Mouse (Mus musculus) lung, embryonic 14.5 days (tissue): Measurements from ENCODE around the gene Plcb4. TPM values are rescaled to one million over a fixed set of nuclear protein-coding genes. Genes with fewer than 3 reads are reported as not detected.
"Not testable (repeated sequence)": the region's sequence is repeated elsewhere in the genome, so short reads cannot be mapped to it uniquely, and the experiment has no call there.

Experiments used
- ATAC-seq: fragments of 200-750 bp; cut with Nextera tagmentation; 2 replicates; pipeline ENCODE4 v1.8.0; 2017; ENCODE audit warnings: mild to moderate bottlenecking, moderate TSS enrichment, moderate library complexity; ENCODE audit not compliant: insufficient read depth
- DNase-seq: peaks from one replicate; pipeline ENCODE4 v3.0.0-alpha.2; 2015
- H3K27ac ChIP-seq: fragments of 300-500 bp; sonication (generic); 2 replicates; pipeline ENCODE4 v1.5.1; 2014; ENCODE audit warnings: low read depth, mild to moderate bottlenecking, moderate library complexity
- H3K27me3 ChIP-seq: fragments of 300-500 bp; sonication (generic); 2 replicates; pipeline ENCODE4 v1.6.1; 2014; ENCODE audit warnings: low read length, control low read depth; ENCODE audit not compliant: insufficient read depth
- H3K36me3 ChIP-seq: fragments of 300-500 bp; sonication (generic); 2 replicates; pipeline ENCODE4 v1.6.1; 2014; ENCODE audit warnings: control low read depth; ENCODE audit not compliant: insufficient read depth
- H3K4me1 ChIP-seq: fragments of 300-500 bp; sonication (generic); 2 replicates; pipeline ENCODE4 v1.6.1; 2014; ENCODE audit warnings: antibody characterized with exemption, control low read depth; ENCODE audit not compliant: insufficient read depth
- H3K4me2 ChIP-seq: fragments of 300-500 bp; sonication (generic); 2 replicates; pipeline ENCODE4 v1.6.1; 2014; ENCODE audit warnings: mild to moderate bottlenecking
- H3K4me3 ChIP-seq: fragments of 300-500 bp; sonication (generic); 2 replicates; pipeline ENCODE4 v1.5.1; 2014; ENCODE audit warnings: low read depth, low read length
- H3K9ac ChIP-seq: fragments of 300-500 bp; sonication (generic); 2 replicates; pipeline ENCODE4 v1.6.1; 2014
- H3K9me3 ChIP-seq: fragments of 300-500 bp; sonication (generic); 2 replicates; pipeline ENCODE4 v1.6.1; 2016; ENCODE audit warnings: low read depth, low read length, control low read depth
- CTCF ChIP-seq: IDR thresholded peaks from 2 replicates; pipeline ENCODE4 v1.5.1; 2016; ENCODE audit warnings: antibody characterized with exemption, low read depth
- WGBS: fragments of 180-500 bp; shearing (Covaris S2); extraction: QIAGEN DNeasy Blood & Tissue Kit; methylation state at CpG from one replicate; pipeline ENCODE4 v1.1.7; 2014; 5-methylcytosine and 5-hydroxymethylcytosine counted together
- polyA plus RNA-seq: library from polyadenylated mRNA; unstranded; fragments of >200 nt; fragmentation: Nextera tagmentation; extraction: Ambion mirVana; gene quantifications from 2 replicates; pipeline ENCODE4 v1.2.1, GENCODE M21; 2014

The Plcb4 gene
- polyA plus RNA-seq, 1 experiment from 2014 or later, result 20.5 TPM

GRCm38 (mm10) chr2:135888767-135889166 lies 230.0 kb downstream of the Plcb4 start:
- 83% methylated on average over 10 of the region's 10 CpGs for WGBS
- ATAC-seq (no peak), DNase-seq (no peak)
- no peak for TF ChIP-seq CTCF
- Histone ChIP-seq H3K4me1 (peaks cover 5% of the 10 kb centered on the region), H3K36me3 (no peaks in the 10 kb centered on the region), H3K4me3 (no peak overlapping the region), H3K27me3 (no peaks in the 10 kb centered on the region), H3K9ac (no peak overlapping the region), H3K4me2 (no peak overlapping the region), H3K9me3 (no peaks in the 10 kb centered on the region), H3K27ac (no peak overlapping the region)

GRCm38 (mm10) chr2:135890083-135890482 lies 231.3 kb downstream of the Plcb4 start:
- 78% methylated on average over 1 of the region's 1 CpGs for WGBS
- Histone ChIP-seq H3K36me3 (no peaks in the 10 kb centered on the region), H3K9me3 (no peaks in the 10 kb centered on the region), H3K27me3 (no peaks in the 10 kb centered on the region), H3K4me3 (no peak overlapping the region), H3K9ac (no peak overlapping the region), H3K4me2 (no peak overlapping the region), H3K4me1 (peaks cover 5% of the 10 kb centered on the region), H3K27ac (no peak overlapping the region)
- TF ChIP-seq CTCF, result peak; percentile 30
- DNase-seq (no peak), ATAC-seq (no peak)

GRCm38 (mm10) chr2:135891097-135891496 lies 232.3 kb downstream of the Plcb4 start:
- H3K27ac ChIP-seq, result no peak overlapping the region
- TF ChIP-seq CTCF, result no peak
- WGBS, result 67% methylated on average over 10 of the region's 10 CpGs

GRCm38 (mm10) chr2:135891686-135892085 lies 232.9 kb downstream of the Plcb4 start:
- H3K27me3 ChIP-seq, result no peaks in the 10 kb centered on the region
- no peak overlapping the region for H3K9ac ChIP-seq
- ATAC-seq, result no peak
- no peaks in the 10 kb centered on the region for H3K9me3 ChIP-seq
- TF ChIP-seq CTCF, result no peak
- H3K4me1 ChIP-seq, result no peaks in the 10 kb centered on the region; the same call in 1 of the 2 replicates
- H3K4me3 ChIP-seq, result no peak overlapping the region
- no peak overlapping the region for H3K4me2 ChIP-seq
- WGBS, result 57% methylated on average over 5 of the region's 5 CpGs
- DNase-seq, result no peak
- no peaks in the 10 kb centered on the region for H3K36me3 ChIP-seq
- H3K27ac ChIP-seq, result no peak overlapping the region

More at GRCm38 (mm10) chr2:135891097-135891496, 232.3 kb downstream of the Plcb4 start:
- Histone ChIP-seq H3K9me3 (no peaks in the 10 kb centered on the region), H3K27me3 (no peaks in the 10 kb centered on the region), H3K36me3 (no peaks in the 10 kb centered on the region), H3K4me1 (no peaks in the 10 kb centered on the region; the same call in 1 of the 2 replicates), H3K9ac (no peak overlapping the region), H3K4me2 (no peak overlapping the region), H3K4me3 (no peak overlapping the region)
- DNase-seq, result no peak
- ATAC-seq, result no peak

GRCm38 (mm10) chr2:135894582-135894981 lies 235.8 kb downstream of the Plcb4 start:
- Histone ChIP-seq H3K4me2 (no peak overlapping the region), H3K27ac (no peak overlapping the region), H3K4me1 (no peaks in the 10 kb centered on the region), H3K9ac (no peak overlapping the region), H3K36me3 (no peaks in the 10 kb centered on the region), H3K27me3 (no peaks in the 10 kb centered on the region), H3K4me3 (no peak overlapping the region), H3K9me3 (no peaks in the 10 kb centered on the region)
- 75% methylated on average over 2 of the region's 2 CpGs for WGBS
- ATAC-seq, result no peak
- no peak for TF ChIP-seq CTCF
- no peak for DNase-seq

GRCm38 (mm10) chr2:135898025-135898424 lies 239.2 kb downstream of the Plcb4 start:
- no peaks in the 10 kb centered on the region for H3K4me1 ChIP-seq
- H3K4me3 ChIP-seq, result no peak overlapping the region
- no peak overlapping the region for H3K9ac ChIP-seq
- no peak overlapping the region for H3K4me2 ChIP-seq
- no peaks in the 10 kb centered on the region for H3K36me3 ChIP-seq
- DNase-seq (no peak), ATAC-seq (no peak)
- H3K27ac ChIP-seq, result no peak overlapping the region
- no peaks in the 10 kb centered on the region for H3K9me3 ChIP-seq
- no peak for TF ChIP-seq CTCF
- no peaks in the 10 kb centered on the region for H3K27me3 ChIP-seq
- 66% methylated on average over 4 of the region's 4 CpGs for WGBS

- WGBS, result 78% methylated on average over 4 of the region's 4 CpGs
- ATAC-seq, H3K9ac ChIP-seq, H3K27me3 ChIP-seq, H3K4me1 ChIP-seq, H3K4me3 ChIP-seq, DNase-seq, H3K9me3 ChIP-seq, H3K4me2 ChIP-seq, H3K36me3 ChIP-seq, H3K27ac ChIP-seq: not testable (repeated sequence)
Measured at GRCm38 (mm10) chr2:135899931-135900330, 241.1 kb downstream of the Plcb4 start.

GRCm38 (mm10) chr2:135901015-135901414 lies 242.2 kb downstream of the Plcb4 start:
- no peak overlapping the region for H3K4me3 ChIP-seq
- H3K9ac ChIP-seq, result no peak overlapping the region
- ATAC-seq (no peak), DNase-seq (no peak)
- H3K4me2 ChIP-seq, result no peak overlapping the region
- no peaks in the 10 kb centered on the region for H3K4me1 ChIP-seq
- no peaks in the 10 kb centered on the region for H3K36me3 ChIP-seq
- no peak overlapping the region for H3K27ac ChIP-seq
- TF ChIP-seq CTCF, result no peak
- 67% methylated on average over 4 of the region's 4 CpGs for WGBS
- H3K9me3 ChIP-seq, result no peaks in the 10 kb centered on the region
- H3K27me3 ChIP-seq, result no peaks in the 10 kb centered on the region
